Mouse (Mus musculus) layer of hippocampus, postnatal 14 days (tissue): Measurements from ENCODE around the gene Lsm8. TPM values are rescaled to one million over a fixed set of nuclear protein-coding genes. Genes with fewer than 3 reads are reported as not detected.
"Not testable (repeated sequence)": the region's sequence is repeated elsewhere in the genome, so short reads cannot be mapped to it uniquely, and the experiment has no call there.

ENCODE experiments used
- DNase-seq, 2 experiments: peaks; one replicate each; pipeline ENCODE4 v3.0.0; 2021 to 2022; ENCODE audit warnings: low spot score in 2 of 2, mixed read lengths in 1 of 2
- long read RNA-seq, 2 experiments: library from polyadenylated mRNA; stranded (forward); transcript quantifications; one replicate each; pipeline ENCODE4 v2.0.0; 2021
- total RNA-seq, 2 experiments: library from RNA; stranded (reverse); gene quantifications; 2 replicates each; pipeline ENCODE4 v1.2.3; 2021

The Lsm8 gene
- total RNA-seq = 10 to 100 TPM; 43.4 to 45.4 TPM
- long read RNA-seq, experiment 1, transcript Lsm8-201 (4 exons, 807 nt) = major isoform, 20 of 25 reads
- long read RNA-seq, experiment 1, partial matches to known transcripts = 2 of 25 reads
- long read RNA-seq, experiment 1, other reads (novel, unspliced or antisense) = 0 of 25 reads
- long read RNA-seq, experiment 2, transcript Lsm8-201 (4 exons, 807 nt) = major isoform, 53 of 56 reads
- long read RNA-seq, experiment 2, partial matches to known transcripts = 3 of 56 reads
- long read RNA-seq, experiment 2, other reads (novel, unspliced or antisense) = 0 of 56 reads

- peak; percentile 96 to 97 for DNase-seq
Observed at GRCm38 (mm10) chr6:18848051-18848701, at the start of gene Lsm8. Lsm8 (plus strand) TSS chr6:18848579.

- DNase-seq = no peak
Observed at GRCm38 (mm10) chr6:18800869-18801511, 47.4 kb upstream of the Lsm8 start.

- no peak for DNase-seq
Observed at GRCm38 (mm10) chr6:18812623-18813022, 35.8 kb upstream of the Lsm8 start.

GRCm38 (mm10) chr6:18815606-18816005 is 32.8 kb upstream of the Lsm8 start:
- no peak for DNase-seq

GRCm38 (mm10) chr6:18819343-18819742 is 29.0 kb upstream of the Lsm8 start:
- DNase-seq = peak; percentile 68 to 81

- DNase-seq = peak in 1 of 2 experiments; percentile 67
Observed at GRCm38 (mm10) chr6:18820246-18820645, 28.1 kb upstream of the Lsm8 start.

- DNase-seq = no peak
Observed at GRCm38 (mm10) chr6:18822812-18823211, 25.6 kb upstream of the Lsm8 start.

GRCm38 (mm10) chr6:18832958-18833357 is 15.4 kb upstream of the Lsm8 start:
- DNase-seq = peak; percentile 23 to 83

- DNase-seq = not testable (repeated sequence)
Observed at GRCm38 (mm10) chr6:18844529-18844928, 3.9 kb upstream of the Lsm8 start.

GRCm38 (mm10) chr6:18845571-18845970 is 2.8 kb upstream of the Lsm8 start:
- DNase-seq = not testable (repeated sequence)

GRCm38 (mm10) chr6:18848702-18849061 is 303 bp downstream of the Lsm8 start:
- DNase-seq = no peak

GRCm38 (mm10) chr6:18855323-18855722 is 6.9 kb downstream of the Lsm8 start:
- no peak for DNase-seq

- no peak for DNase-seq
Observed at GRCm38 (mm10) chr6:18856487-18857078, 8.2 kb downstream of the Lsm8 start.

GRCm38 (mm10) chr6:18866018-18866417 is 17.6 kb downstream of the Lsm8 start, which contains the start of gene Ankrd7:
Ankrd7 (plus strand) TSS chr6:18866318.
- DNase-seq = no peak

- DNase-seq = no peak
Observed at GRCm38 (mm10) chr6:18889030-18889429, 40.7 kb downstream of the Lsm8 start.

- DNase-seq = no peak
Observed at GRCm38 (mm10) chr6:18894142-18894541, 45.8 kb downstream of the Lsm8 start.

Other genes starting within 250 kb of the Lsm8 start
- gene Ankrd7, start 17.7 kb downstream of the Lsm8 start, total RNA-seq = not detected